Mouse (Mus musculus): ENCODE data around the gene Gm9887. TPM values are rescaled to one million over a fixed set of nuclear protein-coding genes. Genes with fewer than 3 reads are reported as not detected.

The Gm9887 gene
- polyA plus RNA-seq, 2 experiments: 0.53 to 1.4 TPM

GRCm38 (mm10) chr12:69417701-69418291 is 45.5 kb upstream of the Gm9887 start:
- H3K4me1 ChIP-seq (ENCODE audit: control insufficient read depth, insufficient read depth, low read length): no peaks in the 10 kb centered on the region
- ATAC-seq (ENCODE audit: low FRiP score, low read depth) (no peak), DNase-seq (ENCODE audit: low spot score) (no peak)
- 0 out of 2 replicates have a peak, but pooled peaks cover 3% of the 10 kb centered on the region for H3K9me3 ChIP-seq (ENCODE audit: control insufficient read depth, low read length)
- no peak overlapping the region for H3K4me2 ChIP-seq (replicated peaks; ENCODE audit: low read depth, low read length, severe bottlenecking)
- no peaks in the 10 kb centered on the region for H3K27me3 ChIP-seq (ENCODE audit: control insufficient read depth, insufficient read depth, low read length)
- 47% methylated on average over 9 of the region's 9 CpGs for WGBS
- H3K9ac ChIP-seq (ENCODE audit: low read depth, low read length, severe bottlenecking): no peak overlapping the region
- no peaks in the 10 kb centered on the region for H3K36me3 ChIP-seq (ENCODE audit: control insufficient read depth, insufficient read depth, low read length)
- no peak overlapping the region for H3K27ac ChIP-seq (replicated peaks; ENCODE audit: low read depth, low read length)
- TF ChIP-seq POLR2A (IDR thresholded peaks at IDR 0.05; ENCODE audit: borderline replicate concordance, extremely low read depth, insufficient read depth, insufficient read length): no peak
- no peak overlapping the region for H3K4me3 ChIP-seq (replicated peaks; ENCODE audit: low read length)

- 73% methylated on average over 7 of the region's 7 CpGs for WGBS
- TF ChIP-seq POLR2A (IDR thresholded peaks at IDR 0.05; ENCODE audit: borderline replicate concordance, extremely low read depth, insufficient read depth, insufficient read length): no peak
- Histone ChIP-seq H3K36me3 (ENCODE audit: control insufficient read depth, insufficient read depth, low read length) (no peaks in the 10 kb centered on the region), H3K4me2 (replicated peaks; ENCODE audit: low read depth, low read length, severe bottlenecking) (no peak overlapping the region), H3K27ac (replicated peaks; ENCODE audit: low read depth, low read length) (no peak overlapping the region), H3K9me3 (ENCODE audit: control insufficient read depth, low read length) (no peaks in the 10 kb centered on the region), H3K9ac (ENCODE audit: low read depth, low read length, severe bottlenecking) (no peak overlapping the region), H3K27me3 (ENCODE audit: control insufficient read depth, insufficient read depth, low read length) (no peaks in the 10 kb centered on the region), H3K4me1 (ENCODE audit: control insufficient read depth, insufficient read depth, low read length) (no peaks in the 10 kb centered on the region), H3K4me3 (replicated peaks; ENCODE audit: low read length) (no peak overlapping the region)
- DNase-seq (ENCODE audit: low spot score) (no peak), ATAC-seq (ENCODE audit: low FRiP score, low read depth) (no peak)
These were observed 44.5 kb upstream of the Gm9887 start for GRCm38 (mm10) chr12:69416793-69417192.

GRCm38 (mm10) chr12:69414826-69415572 is 42.7 kb upstream of the Gm9887 start:
- Histone ChIP-seq H3K9me3 (ENCODE audit: control insufficient read depth, low read length) (no peaks in the 10 kb centered on the region), H3K36me3 (ENCODE audit: control insufficient read depth, insufficient read depth, low read length) (no peaks in the 10 kb centered on the region), H3K9ac (ENCODE audit: low read depth, low read length, severe bottlenecking) (no peak overlapping the region), H3K4me2 (replicated peaks; ENCODE audit: low read depth, low read length, severe bottlenecking) (no peak overlapping the region), H3K4me1 (ENCODE audit: control insufficient read depth, insufficient read depth, low read length) (no peaks in the 10 kb centered on the region), H3K27me3 (ENCODE audit: control insufficient read depth, insufficient read depth, low read length) (no peaks in the 10 kb centered on the region), H3K4me3 (replicated peaks; ENCODE audit: low read length) (no peak overlapping the region), H3K27ac (replicated peaks; ENCODE audit: low read depth, low read length) (no peak overlapping the region)
- WGBS: 71% methylated on average over 4 of the region's 4 CpGs
- DNase-seq (ENCODE audit: low spot score) (no peak), ATAC-seq (ENCODE audit: low FRiP score, low read depth) (no peak)
- TF ChIP-seq POLR2A (IDR thresholded peaks at IDR 0.05; ENCODE audit: borderline replicate concordance, extremely low read depth, insufficient read depth, insufficient read length): no peak

- 77% methylated on average over 3 of the region's 3 CpGs for WGBS
- no peak for ATAC-seq (ENCODE audit: low FRiP score, low read depth)
- no peaks in the 10 kb centered on the region for H3K9me3 ChIP-seq (ENCODE audit: control insufficient read depth, low read length)
These were observed 41.0 kb upstream of the Gm9887 start for GRCm38 (mm10) chr12:69413303-69413702.

GRCm38 (mm10) chr12:69411936-69412335 is 39.7 kb upstream of the Gm9887 start:
- no peaks in the 10 kb centered on the region for H3K27me3 ChIP-seq (ENCODE audit: control insufficient read depth, insufficient read depth, low read length)
- ATAC-seq (ENCODE audit: low FRiP score, low read depth) (no peak), DNase-seq (ENCODE audit: low spot score) (no peak)
- H3K9ac ChIP-seq (ENCODE audit: low read depth, low read length, severe bottlenecking): no peak overlapping the region
- no peaks in the 10 kb centered on the region for H3K9me3 ChIP-seq (ENCODE audit: control insufficient read depth, low read length)
- H3K36me3 ChIP-seq (ENCODE audit: control insufficient read depth, insufficient read depth, low read length): no peaks in the 10 kb centered on the region
- no peaks in the 10 kb centered on the region for H3K4me1 ChIP-seq (ENCODE audit: control insufficient read depth, insufficient read depth, low read length)
- TF ChIP-seq POLR2A (IDR thresholded peaks at IDR 0.05; ENCODE audit: borderline replicate concordance, extremely low read depth, insufficient read depth, insufficient read length): no peak
- H3K4me3 ChIP-seq (replicated peaks; ENCODE audit: low read length): no peak overlapping the region
- 14% methylated on average over 4 of the region's 4 CpGs for WGBS
- no peak overlapping the region for H3K27ac ChIP-seq (replicated peaks; ENCODE audit: low read depth, low read length)
- H3K4me2 ChIP-seq (replicated peaks; ENCODE audit: low read depth, low read length, severe bottlenecking): no peak overlapping the region

More at GRCm38 (mm10) chr12:69413303-69413702, 41.0 kb upstream of the Gm9887 start:
- H3K27ac ChIP-seq (replicated peaks; ENCODE audit: low read depth, low read length): no peak overlapping the region
- no peak overlapping the region for H3K4me2 ChIP-seq (replicated peaks; ENCODE audit: low read depth, low read length, severe bottlenecking)
- no peak overlapping the region for H3K4me3 ChIP-seq (replicated peaks; ENCODE audit: low read length)
- H3K27me3 ChIP-seq (ENCODE audit: control insufficient read depth, insufficient read depth, low read length): no peaks in the 10 kb centered on the region
- DNase-seq (ENCODE audit: low spot score): no peak
- H3K4me1 ChIP-seq (ENCODE audit: control insufficient read depth, insufficient read depth, low read length): no peaks in the 10 kb centered on the region
- H3K36me3 ChIP-seq (ENCODE audit: control insufficient read depth, insufficient read depth, low read length): no peaks in the 10 kb centered on the region
- H3K9ac ChIP-seq (ENCODE audit: low read depth, low read length, severe bottlenecking): no peak overlapping the region
- TF ChIP-seq POLR2A (IDR thresholded peaks at IDR 0.05; ENCODE audit: borderline replicate concordance, extremely low read depth, insufficient read depth, insufficient read length): no peak
